Mouse (Mus musculus): ENCODE data around the gene Nudt14. TPM values are rescaled to one million over a fixed set of nuclear protein-coding genes. Genes with fewer than 3 reads are reported as not detected.

Nudt14 gene
- polyA plus RNA-seq, 1 experiment = 59.6 TPM

- DNase-seq = no peak
- peaks cover 29% of the 10 kb centered on the region for H3K4me1 ChIP-seq (replicated peaks; ENCODE audit: control insufficient read depth, insufficient read depth, low read length)
- 25% methylated on average over 8 of the region's 8 CpGs for WGBS
- TF ChIP-seq POLR2A (IDR thresholded peaks at IDR 0.05; ENCODE audit: control insufficient read depth, extremely low read depth, insufficient read depth, low read length, poor library complexity) (no peak), CTCF (IDR thresholded peaks at IDR 0.05; ENCODE audit: borderline replicate concordance, control insufficient read depth, extremely low read depth, insufficient read depth, low read length, poor library complexity) (no peak)
- H3K27ac ChIP-seq (ENCODE audit: control insufficient read depth, insufficient read depth, low read length) = no peak overlapping the region
- H3K27me3 ChIP-seq (ENCODE audit: control insufficient read depth, insufficient read depth, low read length) = no peaks in the 10 kb centered on the region
- H3K36me3 ChIP-seq (ENCODE audit: control insufficient read depth, insufficient read depth, low read length) = no peaks in the 10 kb centered on the region
- H3K4me3 ChIP-seq (ENCODE audit: control insufficient read depth, insufficient read depth, low read length) = no peak overlapping the region
These were observed 10.5 kb upstream of the Nudt14 start for GRCm38 (mm10) chr12:112952433-112952832.

- Histone ChIP-seq H3K4me1 (replicated peaks; ENCODE audit: control insufficient read depth, insufficient read depth, low read length) (peaks cover 25% of the 10 kb centered on the region), H3K27ac (ENCODE audit: control insufficient read depth, insufficient read depth, low read length) (no peak overlapping the region), H3K4me3 (ENCODE audit: control insufficient read depth, insufficient read depth, low read length) (no peak overlapping the region), H3K27me3 (ENCODE audit: control insufficient read depth, insufficient read depth, low read length) (no peaks in the 10 kb centered on the region), H3K36me3 (ENCODE audit: control insufficient read depth, insufficient read depth, low read length) (no peaks in the 10 kb centered on the region)
- no peak for DNase-seq
- 31% methylated on average over 7 of the region's 7 CpGs for WGBS
- TF ChIP-seq CTCF (IDR thresholded peaks at IDR 0.05; ENCODE audit: borderline replicate concordance, control insufficient read depth, extremely low read depth, insufficient read depth, low read length, poor library complexity) = no peak
- TF ChIP-seq POLR2A (IDR thresholded peaks at IDR 0.05; ENCODE audit: control insufficient read depth, extremely low read depth, insufficient read depth, low read length, poor library complexity) = no peak
These were observed 9.4 kb upstream of the Nudt14 start for GRCm38 (mm10) chr12:112951150-112951842.

DNA sequence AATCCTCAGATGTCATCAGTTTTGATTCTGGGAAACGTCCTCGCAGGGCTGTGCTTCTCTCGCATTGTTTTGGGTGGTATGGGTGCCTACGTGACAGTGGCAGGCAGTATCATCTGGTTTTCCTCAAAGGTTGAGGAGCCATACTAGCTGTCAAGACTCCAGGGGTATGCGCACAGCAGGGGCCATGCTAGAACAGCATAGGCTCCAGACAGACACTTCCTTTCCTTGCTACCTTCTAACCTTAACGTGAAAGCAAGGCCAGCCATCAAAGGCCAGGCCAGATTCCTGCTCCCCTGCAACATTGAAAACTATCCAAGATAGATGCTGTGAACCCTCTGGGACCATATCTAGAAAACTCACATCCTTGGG is 8.8 kb upstream of the Nudt14 start:
- Histone ChIP-seq H3K4me3 (ENCODE audit: control insufficient read depth, insufficient read depth, low read length) (peak overlapping the region; percentile 47), H3K27me3 (ENCODE audit: control insufficient read depth, insufficient read depth, low read length) (no peaks in the 10 kb centered on the region), H3K4me1 (replicated peaks; ENCODE audit: control insufficient read depth, insufficient read depth, low read length) (peaks cover 24% of the 10 kb centered on the region), H3K36me3 (ENCODE audit: control insufficient read depth, insufficient read depth, low read length) (no peaks in the 10 kb centered on the region), H3K27ac (ENCODE audit: control insufficient read depth, insufficient read depth, low read length) (no peak overlapping the region)
- no peak for DNase-seq
- no peak for TF ChIP-seq CTCF (IDR thresholded peaks at IDR 0.05; ENCODE audit: borderline replicate concordance, control insufficient read depth, extremely low read depth, insufficient read depth, low read length, poor library complexity)
- no peak for TF ChIP-seq POLR2A (IDR thresholded peaks at IDR 0.05; ENCODE audit: control insufficient read depth, extremely low read depth, insufficient read depth, low read length, poor library complexity)
- WGBS = 20% methylated on average over 6 of the region's 6 CpGs

- H3K4me3 ChIP-seq (ENCODE audit: control insufficient read depth, insufficient read depth, low read length) = peak overlapping the region; percentile 47
- DNase-seq = peak; percentile 79
- TF ChIP-seq POLR2A (IDR thresholded peaks at IDR 0.05; ENCODE audit: control insufficient read depth, extremely low read depth, insufficient read depth, low read length, poor library complexity) = no peak
- no peak for TF ChIP-seq CTCF (IDR thresholded peaks at IDR 0.05; ENCODE audit: borderline replicate concordance, control insufficient read depth, extremely low read depth, insufficient read depth, low read length, poor library complexity)
- H3K4me1 ChIP-seq (replicated peaks; ENCODE audit: control insufficient read depth, insufficient read depth, low read length) = peaks cover 24% of the 10 kb centered on the region
- H3K27me3 ChIP-seq (ENCODE audit: control insufficient read depth, insufficient read depth, low read length) = no peaks in the 10 kb centered on the region
- under 1% methylated on average over 58 of the region's 58 CpGs for WGBS
- no peaks in the 10 kb centered on the region for H3K36me3 ChIP-seq (ENCODE audit: control insufficient read depth, insufficient read depth, low read length)
- H3K27ac ChIP-seq (ENCODE audit: control insufficient read depth, insufficient read depth, low read length) = no peak overlapping the region
These were observed 8.3 kb upstream of the Nudt14 start for GRCm38 (mm10) chr12:112950040-112950760.

DNA sequence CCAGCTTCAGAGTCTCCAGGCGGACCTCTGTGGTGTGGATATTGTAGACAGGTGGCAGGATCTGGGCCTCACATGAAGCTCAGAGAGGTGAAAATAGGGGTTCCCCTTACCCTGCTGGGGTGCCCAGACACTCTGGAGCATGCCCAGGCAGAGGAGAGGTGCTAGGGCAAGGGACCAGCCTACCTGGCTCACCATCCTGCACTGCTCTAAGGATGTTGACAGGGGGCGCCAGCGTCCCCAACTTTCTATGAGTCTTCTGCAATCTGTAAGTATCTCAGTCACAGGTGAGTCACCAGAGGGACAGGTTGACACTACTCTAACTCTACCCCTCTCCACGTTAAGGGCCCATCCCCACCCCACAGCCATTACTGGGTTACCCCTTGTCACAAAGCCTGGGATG is 5.4 kb upstream of the Nudt14 start:
- DNase-seq = peak; percentile 47
- WGBS = 39% methylated on average over 4 of the region's 4 CpGs
- H3K27me3 ChIP-seq (ENCODE audit: control insufficient read depth, insufficient read depth, low read length) = no peaks in the 10 kb centered on the region
- no peaks in the 10 kb centered on the region for H3K36me3 ChIP-seq (ENCODE audit: control insufficient read depth, insufficient read depth, low read length)
- H3K27ac ChIP-seq (ENCODE audit: control insufficient read depth, insufficient read depth, low read length) = no peak overlapping the region
- H3K4me3 ChIP-seq (ENCODE audit: control insufficient read depth, insufficient read depth, low read length) = no peak overlapping the region
- TF ChIP-seq CTCF (IDR thresholded peaks at IDR 0.05; ENCODE audit: borderline replicate concordance, control insufficient read depth, extremely low read depth, insufficient read depth, low read length, poor library complexity) (no peak), POLR2A (IDR thresholded peaks at IDR 0.05; ENCODE audit: control insufficient read depth, extremely low read depth, insufficient read depth, low read length, poor library complexity) (no peak)
- peaks cover 22% of the 10 kb centered on the region for H3K4me1 ChIP-seq (replicated peaks; ENCODE audit: control insufficient read depth, insufficient read depth, low read length)

DNA sequence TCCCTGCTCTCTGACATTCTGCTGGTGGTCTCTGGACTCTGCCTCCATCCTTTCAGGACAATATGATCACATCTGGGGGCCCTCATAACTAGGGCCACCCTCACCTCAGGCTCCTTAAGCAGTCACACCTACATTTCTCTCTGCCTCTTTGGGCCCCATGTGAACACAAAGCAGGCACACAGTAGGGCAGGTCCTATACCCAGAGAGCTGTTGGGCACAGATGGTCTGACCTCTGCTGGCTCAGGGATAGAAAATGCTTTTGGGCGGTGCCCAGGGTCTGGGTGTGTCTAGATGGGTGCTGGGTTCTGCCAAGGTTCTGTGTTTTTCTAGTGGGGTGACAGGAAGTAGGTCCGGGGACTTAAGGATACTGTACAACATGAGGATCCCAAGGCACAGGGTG is 1.7 kb upstream of the Nudt14 start:
- no peak for DNase-seq
- H3K27me3 ChIP-seq (ENCODE audit: control insufficient read depth, insufficient read depth, low read length) = no peaks in the 10 kb centered on the region
- H3K36me3 ChIP-seq (ENCODE audit: control insufficient read depth, insufficient read depth, low read length) = no peaks in the 10 kb centered on the region
- peaks cover 19% of the 10 kb centered on the region for H3K4me1 ChIP-seq (replicated peaks; ENCODE audit: control insufficient read depth, insufficient read depth, low read length)
- H3K4me3 ChIP-seq (ENCODE audit: control insufficient read depth, insufficient read depth, low read length) = no peak overlapping the region
- TF ChIP-seq CTCF (IDR thresholded peaks at IDR 0.05; ENCODE audit: borderline replicate concordance, control insufficient read depth, extremely low read depth, insufficient read depth, low read length, poor library complexity) (no peak), POLR2A (IDR thresholded peaks at IDR 0.05; ENCODE audit: control insufficient read depth, extremely low read depth, insufficient read depth, low read length, poor library complexity) (no peak)
- 92% methylated on average over 2 of the region's 2 CpGs for WGBS
- H3K27ac ChIP-seq (ENCODE audit: control insufficient read depth, insufficient read depth, low read length) = no peak overlapping the region
